Mouse (Mus musculus) MEL (cell line): Measurements from ENCODE around the gene Ppm1m. TPM values are rescaled to one million over a fixed set of nuclear protein-coding genes. Genes with fewer than 3 reads are reported as not detected.

Experiments used
- DNase-seq: peaks from one replicate; pipeline ENCODE4 v3.0.0; 2011; ENCODE audit warnings: low read depth, low spot score
- H3K27ac ChIP-seq: 2 replicates; pipeline ENCODE4 v1.5.1; 2012; ENCODE audit warnings: low read depth, mild to moderate bottlenecking, control low read depth, low read length, moderate library complexity; ENCODE audit not compliant: control insufficient read depth
- H3K27me3 ChIP-seq, 2 experiments: fragments of 150-350 bp in 1 of 2; sonication (generic) in 1 of 2; 2 replicates each; pipeline ENCODE4 v1.6.1; 2012; ENCODE audit warnings: low read length in 2 of 2, mild to moderate bottlenecking in 2 of 2, improper control_type of control experiment in 1 of 2, moderate library complexity in 1 of 2; ENCODE audit not compliant: insufficient read depth in 2 of 2, control insufficient read depth in 1 of 2
- H3K36me3 ChIP-seq, 2 experiments: 2 replicates each; pipeline ENCODE4 v1.6.1; 2012 to 2014; ENCODE audit warnings: low read length in 2 of 2, improper control_type of control experiment in 1 of 2, inconsistent platforms in 1 of 2, mild to moderate bottlenecking in 1 of 2; ENCODE audit not compliant: insufficient read depth in 2 of 2, control insufficient read depth in 1 of 2
- H3K4me1 ChIP-seq, 2 experiments: fragments of 150-350 bp in 1 of 2; sonication (generic) in 1 of 2; 2 replicates each; pipeline ENCODE4 v1.6.1; 2012; ENCODE audit warnings: low read length in 2 of 2, improper control_type of control experiment in 1 of 2, mild to moderate bottlenecking in 1 of 2; ENCODE audit not compliant: insufficient read depth in 2 of 2, control insufficient read depth in 1 of 2
- H3K4me3 ChIP-seq, 2 experiments: fragments of 150-350 bp in 1 of 2; sonication (generic) in 1 of 2; 2 replicates each; pipeline ENCODE4 v1.5.1; 2012; ENCODE audit warnings: low read depth in 2 of 2, low read length in 2 of 2, mild to moderate bottlenecking in 2 of 2, moderate library complexity in 2 of 2, control low read depth in 1 of 2, improper control_type of control experiment in 1 of 2; ENCODE audit not compliant: control insufficient read depth in 1 of 2, insufficient read depth in 1 of 2
- H3K79me2 ChIP-seq: 2 replicates; pipeline ENCODE4 v1.6.1; 2012; ENCODE audit warnings: mild to moderate bottlenecking, low read length, moderate library complexity; ENCODE audit not compliant: control insufficient read depth, poor library complexity, insufficient read depth
- H3K9ac ChIP-seq: 2 replicates; pipeline ENCODE4 v1.6.1; 2012; ENCODE audit warnings: low read depth, mild to moderate bottlenecking, control low read depth, low read length, moderate library complexity; ENCODE audit not compliant: control insufficient read depth, poor library complexity, severe bottlenecking
- H3K9me3 ChIP-seq: fragments of 150-350 bp; sonication (generic); replicated peaks from 2 replicates; pipeline ENCODE4 v1.6.1; 2012; ENCODE audit warnings: mild to moderate bottlenecking, low read length, improper control_type of control experiment, moderate library complexity; ENCODE audit not compliant: insufficient read depth
- CHD2 ChIP-seq: IDR thresholded peaks from 2 replicates; pipeline ENCODE4 v1.6.1; 2011; ENCODE audit warnings: low read length, improper control_type of control experiment
- EP300 ChIP-seq, 2 experiments: IDR thresholded peaks; 2 replicates each; pipeline ENCODE4 v1.6.1; 2011; ENCODE audit warnings: improper control_type of control experiment in 2 of 2, low read length in 2 of 2, low read depth in 1 of 2, mild to moderate bottlenecking in 1 of 2
- ETS1 ChIP-seq: IDR thresholded peaks from 2 replicates; pipeline ENCODE4 v1.6.1; 2012; ENCODE audit warnings: low read depth, mild to moderate bottlenecking, inconsistent platforms, low read length, improper control_type of control experiment, moderate library complexity
- GABPA ChIP-seq: IDR thresholded peaks from 2 replicates; pipeline ENCODE4 v1.6.1; 2012; ENCODE audit warnings: low read depth, mild to moderate bottlenecking, inconsistent platforms, low read length, improper control_type of control experiment, moderate library complexity
- HCFC1 ChIP-seq: IDR thresholded peaks from 2 replicates; pipeline ENCODE4 v1.6.1; 2012; ENCODE audit warnings: low read depth, mild to moderate bottlenecking, inconsistent platforms, low read length, improper control_type of control experiment, moderate library complexity
- MAFK ChIP-seq: IDR thresholded peaks from 2 replicates; pipeline ENCODE4 v1.6.1; 2011; ENCODE audit warnings: low read depth, mild to moderate bottlenecking, low read length, improper control_type of control experiment, borderline replicate concordance
- MAZ ChIP-seq: IDR thresholded peaks from 2 replicates; pipeline ENCODE4 v1.6.1; 2012; ENCODE audit warnings: low read depth, mild to moderate bottlenecking, inconsistent platforms, low read length, improper control_type of control experiment
- MEF2A ChIP-seq: IDR thresholded peaks from 2 replicates; pipeline ENCODE4 v1.6.1; 2014; ENCODE audit warnings: low read depth, mild to moderate bottlenecking, inconsistent platforms, low read length, improper control_type of control experiment; ENCODE audit not compliant: poor library complexity, insufficient replicate concordance, severe bottlenecking; ENCODE audit errors: extremely low read depth
- MXI1 ChIP-seq: IDR thresholded peaks from 2 replicates; pipeline ENCODE4 v1.6.1; 2011; ENCODE audit warnings: mild to moderate bottlenecking, low read depth, low read length, improper control_type of control experiment
- MYB ChIP-seq: IDR thresholded peaks from 2 replicates; pipeline ENCODE4 v1.6.1; 2011; ENCODE audit warnings: mild to moderate bottlenecking, low read depth, low read length, improper control_type of control experiment
- MYC ChIP-seq: IDR thresholded peaks from 2 replicates; pipeline ENCODE4 v1.6.1; 2011; ENCODE audit warnings: low read depth, mild to moderate bottlenecking, low read length, improper control_type of control experiment, moderate library complexity
- NELFE ChIP-seq: IDR thresholded peaks from 2 replicates; pipeline ENCODE4 v1.6.1; 2011; ENCODE audit warnings: low read depth, low read length, improper control_type of control experiment
- NRF1 ChIP-seq: IDR thresholded peaks from 2 replicates; pipeline ENCODE4 v1.6.1; 2014; ENCODE audit warnings: low read depth, mild to moderate bottlenecking, inconsistent platforms, low read length, improper control_type of control experiment, moderate library complexity; ENCODE audit not compliant: poor library complexity, insufficient read depth, severe bottlenecking
- POLR2A ChIP-seq, 2 experiments: IDR thresholded peaks; 2 replicates each; pipeline ENCODE4 v1.6.1; 2011 to 2012; ENCODE audit warnings: low read length in 2 of 2, mild to moderate bottlenecking in 2 of 2, control low read depth in 1 of 2, improper control_type of control experiment in 1 of 2, low read depth in 1 of 2, moderate library complexity in 1 of 2; ENCODE audit not compliant: control insufficient read depth in 1 of 2, insufficient read depth in 1 of 2, poor library complexity in 1 of 2
- POLR2AphosphoS2 ChIP-seq: IDR thresholded peaks from 2 replicates; pipeline ENCODE4 v1.6.1; 2011; ENCODE audit warnings: low read length, improper control_type of control experiment
- POLR2AphosphoS5 ChIP-seq: IDR thresholded peaks from 2 replicates; pipeline ENCODE4 v1.6.1; 2012; ENCODE audit warnings: low read depth, borderline replicate concordance, mild to moderate bottlenecking, inconsistent platforms, low read length, moderate library complexity, mixed read lengths
- RAD21 ChIP-seq: IDR thresholded peaks from 2 replicates; pipeline ENCODE4 v1.6.1; 2011; ENCODE audit warnings: mild to moderate bottlenecking, low read depth, low read length, improper control_type of control experiment
- RCOR1 ChIP-seq: IDR thresholded peaks from 2 replicates; pipeline ENCODE4 v1.6.1; 2012; ENCODE audit warnings: low read depth, mild to moderate bottlenecking, inconsistent platforms, low read length, improper control_type of control experiment
- SIN3A ChIP-seq: IDR thresholded peaks from 2 replicates; pipeline ENCODE4 v1.6.1; 2012; ENCODE audit warnings: low read length, improper control_type of control experiment, inconsistent platforms
- SMC3 ChIP-seq: IDR thresholded peaks from 2 replicates; pipeline ENCODE4 v1.6.1; 2011; ENCODE audit warnings: low read depth, low read length, improper control_type of control experiment
- TAL1 ChIP-seq: IDR thresholded peaks from 2 replicates; pipeline ENCODE4 v1.6.1; 2012; ENCODE audit warnings: mild to moderate bottlenecking, inconsistent platforms, low read length, moderate library complexity, mixed read lengths
- TBP ChIP-seq: IDR thresholded peaks from 2 replicates; pipeline ENCODE4 v1.8.0; 2011; ENCODE audit warnings: low read depth, low read length, improper control_type of control experiment
- UBTF ChIP-seq: IDR thresholded peaks from 2 replicates; pipeline ENCODE4 v1.6.1; 2012; ENCODE audit warnings: low read depth, mild to moderate bottlenecking, inconsistent platforms, low read length, improper control_type of control experiment, moderate library complexity, borderline replicate concordance; ENCODE audit not compliant: insufficient read depth
- USF1 ChIP-seq: IDR thresholded peaks from 2 replicates; pipeline ENCODE4 v1.6.1; 2014; ENCODE audit warnings: low read depth, mild to moderate bottlenecking, inconsistent platforms, low read length, improper control_type of control experiment, moderate library complexity
- USF2 ChIP-seq, 2 experiments: IDR thresholded peaks; 2 replicates each; pipeline ENCODE4 v1.6.1; 2011 to 2012; ENCODE audit warnings: improper control_type of control experiment in 2 of 2, low read length in 2 of 2, borderline replicate concordance in 1 of 2, inconsistent platforms in 1 of 2, low read depth in 1 of 2, mild to moderate bottlenecking in 1 of 2; ENCODE audit not compliant: insufficient read depth in 1 of 2
- ZMIZ1 ChIP-seq: IDR thresholded peaks from 2 replicates; pipeline ENCODE4 v1.6.1; 2012; ENCODE audit warnings: low read depth, mild to moderate bottlenecking, inconsistent platforms, low read length, improper control_type of control experiment, moderate library complexity
- ZNF384 ChIP-seq: IDR thresholded peaks from 2 replicates; pipeline ENCODE4 v1.6.1; 2012; ENCODE audit warnings: low read depth, mild to moderate bottlenecking, inconsistent platforms, low read length, improper control_type of control experiment
- polyA plus RNA-seq, 2 experiments: library from polyadenylated mRNA; stranded (reverse) in 1 of 2; unstranded in 1 of 2; fragments of >175 nt in 1 of 2; fragments of >200 nt in 1 of 2; gene quantifications; 2 replicates each; pipeline versions ENCODE4 v1.2.1 to v1.2.4; 2012; ENCODE audit warnings: low replicate concordance in 2 of 2, low read depth in 1 of 2; ENCODE audit not compliant: insufficient read length in 2 of 2, insufficient read depth in 1 of 2, missing spikeins in 1 of 2
- total RNA-seq: library from RNA; depleted of rRNA; stranded (reverse); fragments of 300-350 nt; gene quantifications from 2 replicates; pipeline ENCODE4 v1.2.3, GENCODE M21; 2012

Gene Ppm1m
- total and polyA plus RNA-seq, 3 experiments: 34.2 to 47.2 TPM; not detected in 1

- DNase-seq: peak; percentile 50
- Histone ChIP-seq H3K4me3 (no peak overlapping the region), H3K9me3 (no peaks in the 10 kb centered on the region), H3K36me3 (no peaks in the 10 kb centered on the region; a peak in 1 of 4 replicates), H3K9ac (no peak overlapping the region), H3K79me2 (no peaks in the 10 kb centered on the region)
- TF ChIP-seq GABPA (no peak), MYB (no peak), SMC3 (no peak), ZMIZ1 (no peak), MAZ (no peak), MXI1 (no peak), POLR2A (IDR thresholded peaks at IDR 0.05; ENCODE audit: control insufficient read depth in 1 of 2, insufficient read depth in 1 of 2, low read depth in 1 of 2, low read length in 2 of 2, poor library complexity in 1 of 2) (no peak), SIN3A (no peak), TBP (no peak), EP300 (IDR thresholded peaks at IDR 0.05; ENCODE audit: low read depth in 1 of 2, low read length in 2 of 2) (no peak), TAL1 (no peak), USF1 (no peak), ZNF384 (no peak), MAFK (no peak), POLR2AphosphoS2 (no peak), ETS1 (no peak), RAD21 (no peak)
- TF ChIP-seq, all 39 proteins: peak for 0
- Histone ChIP-seq H3K27ac (no peak overlapping the region), H3K27me3 (no peaks in the 10 kb centered on the region), H3K4me1 (peaks cover 0 to 7% of the 10 kb centered on the region in 2 experiments; a peak in 2 of 4 replicates)
Observed at GRCm38 (mm10) chr9:106227790-106228429, 28.4 kb upstream of the Ppm1m start.

- no peak for DNase-seq
- no peaks in the 10 kb centered on the region for H3K27me3 ChIP-seq
- no peak overlapping the region for H3K27ac ChIP-seq
- no peak for TF ChIP-seq MEF2A
- TF ChIP-seq RCOR1: no peak
- TF ChIP-seq MAFK: no peak
- TF ChIP-seq GABPA: no peak
- no peak for TF ChIP-seq USF1
- TF ChIP-seq UBTF: no peak
- no peak for TF ChIP-seq MYB
- no peak for TF ChIP-seq POLR2AphosphoS5
- TF ChIP-seq NELFE: no peak
- no peak for TF ChIP-seq USF2 (IDR thresholded peaks at IDR 0.05; ENCODE audit: borderline replicate concordance in 1 of 2, insufficient read depth in 1 of 2, low read depth in 1 of 2, low read length in 2 of 2)
- no peak for TF ChIP-seq NRF1
- no peak for TF ChIP-seq TAL1
- TF ChIP-seq MYC: no peak
- TF ChIP-seq HCFC1: no peak
- no peak for TF ChIP-seq CHD2
- H3K36me3 ChIP-seq: no peaks in the 10 kb centered on the region; a peak in 1 of 4 replicates
- no peaks in the 10 kb centered on the region for H3K9me3 ChIP-seq
- no peak overlapping the region for H3K9ac ChIP-seq
- peaks cover 0 to 12% of the 10 kb centered on the region in 2 experiments; a peak in 2 of 4 replicates for H3K4me1 ChIP-seq
- H3K4me3 ChIP-seq: no peak overlapping the region
- no peaks in the 10 kb centered on the region for H3K79me2 ChIP-seq
Observed at GRCm38 (mm10) chr9:106226151-106226682, 26.7 kb upstream of the Ppm1m start.
